Mouse (Mus musculus): ENCODE measurements around the gene Hopx.

Gene Hopx

GRCm38 (mm10) chr5:77114817-77115731, at the start of gene Hopx:
Gene Hopx (minus strand): TSS chr5:77115121.
- DNase-seq (ENCODE audit: low spot score in 2 of 2) = peak; percentile 64 to 73

- no peak for DNase-seq (ENCODE audit: low spot score in 2 of 2)
Measured at GRCm38 (mm10) chr5:77163597-77163996, 48.7 kb upstream of the Hopx start.

DNA sequence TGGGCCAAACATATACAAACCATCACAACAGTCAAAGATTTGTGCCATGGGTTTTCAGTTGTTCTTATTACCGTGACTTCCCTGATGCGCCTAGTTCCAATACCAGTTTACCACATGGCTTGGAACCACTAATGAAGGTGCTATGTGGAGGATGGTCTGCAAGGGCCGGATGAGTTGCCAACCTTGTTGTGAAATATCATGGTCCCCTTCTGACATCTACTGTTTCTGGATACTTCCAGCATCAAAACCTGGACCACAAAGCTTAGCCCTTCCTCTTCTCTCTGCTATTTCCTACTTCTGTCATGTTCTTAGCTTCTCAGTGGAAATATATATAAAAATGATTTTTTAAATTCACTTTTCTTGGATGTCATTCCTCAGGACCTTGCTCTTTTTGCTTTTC, 47.6 kb upstream of the Hopx start:
- DNase-seq (ENCODE audit: low spot score in 2 of 2) = no peak

DNA sequence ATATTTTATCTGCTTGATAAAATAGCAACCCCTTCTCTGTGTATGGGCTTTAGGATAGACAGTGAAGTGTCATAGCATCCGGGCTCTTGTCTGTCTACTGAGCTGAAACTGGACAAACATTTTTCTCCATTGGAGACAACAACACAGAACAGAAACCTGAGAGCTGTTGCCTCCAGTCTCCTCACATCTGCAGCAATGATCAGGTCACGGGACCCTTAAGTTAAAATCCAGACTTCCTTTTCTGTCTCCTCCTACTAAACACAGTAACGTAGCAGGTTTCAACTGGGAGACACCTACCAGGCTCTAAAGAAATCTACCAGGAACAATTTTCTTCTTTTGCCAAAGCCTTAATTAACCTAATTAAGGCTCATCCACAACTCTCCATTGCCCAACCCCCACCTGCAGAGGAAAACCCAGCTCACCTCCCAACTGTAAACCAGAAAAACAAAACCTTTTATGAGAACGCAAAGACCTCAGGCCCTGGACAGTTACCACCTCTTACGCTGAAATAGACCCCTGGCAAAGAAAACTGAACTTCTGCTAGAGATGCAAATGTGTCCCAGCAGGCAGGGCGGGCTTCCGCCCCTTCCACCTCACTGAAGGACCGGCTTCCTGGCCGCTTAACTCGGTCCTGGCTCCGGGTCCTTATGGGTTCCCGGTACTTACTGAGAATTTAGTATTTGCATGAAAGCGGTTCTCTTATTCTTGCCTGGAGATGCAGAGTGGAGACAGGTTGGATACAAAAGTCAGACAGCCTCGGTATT, 43.0 kb upstream of the Hopx start:
- DNase-seq (ENCODE audit: low spot score in 2 of 2) = no peak

DNA sequence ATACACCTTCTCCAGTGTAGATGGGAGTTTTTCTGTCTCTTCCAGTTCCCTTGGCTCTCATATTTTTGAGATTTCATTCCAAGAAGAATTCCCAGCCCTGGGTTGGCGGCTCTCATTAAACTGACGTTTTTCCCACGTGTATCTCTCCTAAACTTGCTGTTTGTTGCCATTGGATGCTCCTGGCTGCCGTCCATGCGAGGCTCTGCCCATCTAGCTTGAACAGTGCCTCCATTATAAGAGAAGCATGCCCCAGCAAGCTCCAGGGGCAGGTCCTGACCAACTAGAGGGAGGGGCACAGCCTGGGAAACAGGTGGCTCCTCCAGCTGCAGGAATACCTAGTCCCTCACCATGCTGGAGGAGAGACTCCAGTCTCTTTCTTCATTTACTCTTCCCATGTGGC, 42.0 kb upstream of the Hopx start:
- DNase-seq (ENCODE audit: low spot score in 2 of 2) = no peak

DNA sequence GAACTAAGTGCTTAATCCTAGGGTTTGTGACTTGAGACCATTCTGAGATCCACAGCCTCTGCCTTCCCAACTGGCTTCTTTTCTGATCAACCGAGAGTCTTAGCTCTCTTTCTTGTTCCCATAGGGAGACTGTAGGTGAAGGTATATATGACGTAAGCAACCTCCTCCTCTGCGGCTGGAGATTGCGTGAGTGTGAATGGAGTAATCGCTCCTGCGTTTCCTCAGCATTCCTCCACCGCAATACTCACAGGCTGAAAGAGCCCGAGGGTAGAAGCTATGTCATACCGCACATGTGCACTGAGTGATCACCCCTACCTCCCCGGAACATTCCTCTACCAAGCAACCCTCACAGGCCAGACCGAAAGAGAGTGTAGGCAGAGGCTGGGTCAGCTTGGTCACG, 40.6 kb upstream of the Hopx start:
- no peak for DNase-seq (ENCODE audit: low spot score in 2 of 2)

- DNase-seq (ENCODE audit: low spot score in 2 of 2) = no peak
Measured at GRCm38 (mm10) chr5:77154812-77155211, 39.9 kb upstream of the Hopx start.

GRCm38 (mm10) chr5:77151738-77152137, 36.8 kb upstream of the Hopx start:
- DNase-seq (ENCODE audit: low spot score in 2 of 2) = no peak

DNA sequence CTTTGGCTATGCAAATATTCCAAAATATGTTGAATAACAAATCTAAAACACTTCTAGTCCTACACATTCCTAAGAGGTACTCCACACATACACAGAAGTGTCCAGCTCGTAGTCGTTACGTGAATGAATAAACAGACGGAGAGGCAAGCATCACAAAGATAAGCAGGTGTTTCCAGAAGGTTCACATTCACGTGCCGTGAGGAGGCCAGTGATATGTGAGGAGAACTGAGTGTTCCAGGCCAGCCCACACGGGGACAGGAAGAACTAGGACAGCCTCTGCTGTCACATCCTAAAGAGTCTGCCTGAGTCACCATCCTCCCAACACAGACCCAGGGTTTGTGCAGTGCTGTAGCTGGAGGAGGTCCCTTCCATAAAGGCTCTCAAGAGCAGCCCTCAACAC, 36.2 kb upstream of the Hopx start:
- DNase-seq (ENCODE audit: low spot score in 2 of 2) = no peak

GRCm38 (mm10) chr5:77148021-77148621, 33.2 kb upstream of the Hopx start:
- no peak for DNase-seq (ENCODE audit: low spot score in 2 of 2)

GRCm38 (mm10) chr5:77146459-77147170, 31.7 kb upstream of the Hopx start:
- DNase-seq (ENCODE audit: low spot score in 2 of 2) = no peak

GRCm38 (mm10) chr5:77144647-77145046, 29.7 kb upstream of the Hopx start:
- no peak for DNase-seq (ENCODE audit: low spot score in 2 of 2)

- DNase-seq (ENCODE audit: low spot score in 2 of 2) = no peak
Measured at GRCm38 (mm10) chr5:77143076-77143475, 28.2 kb upstream of the Hopx start.

DNA sequence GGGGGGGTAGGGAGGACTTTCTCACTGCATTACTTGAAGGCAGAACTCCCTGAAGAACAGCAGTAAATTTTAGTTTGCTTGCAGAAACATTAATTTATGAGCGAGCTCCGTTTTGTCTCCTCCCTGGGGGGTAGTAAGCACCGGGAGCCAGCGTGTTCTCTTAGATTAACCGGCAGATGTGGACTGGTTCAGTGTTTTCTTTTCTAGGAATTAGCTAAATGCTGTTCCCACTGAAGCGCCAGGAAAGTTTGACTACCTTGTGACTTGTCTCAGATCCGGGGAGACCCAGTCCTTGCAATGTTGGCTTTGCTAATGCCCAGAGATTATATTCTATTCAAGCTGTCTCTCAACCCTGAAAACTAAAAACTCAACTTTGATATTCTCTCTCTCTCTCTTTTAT, 26.4 kb upstream of the Hopx start:
- no peak for DNase-seq (ENCODE audit: low spot score in 2 of 2)

- no peak for DNase-seq (ENCODE audit: low spot score in 2 of 2)
Measured at GRCm38 (mm10) chr5:77140861-77141260, 25.9 kb upstream of the Hopx start.

- DNase-seq (ENCODE audit: low spot score in 2 of 2) = no peak
Measured at GRCm38 (mm10) chr5:77140108-77140507, 25.2 kb upstream of the Hopx start.

DNA sequence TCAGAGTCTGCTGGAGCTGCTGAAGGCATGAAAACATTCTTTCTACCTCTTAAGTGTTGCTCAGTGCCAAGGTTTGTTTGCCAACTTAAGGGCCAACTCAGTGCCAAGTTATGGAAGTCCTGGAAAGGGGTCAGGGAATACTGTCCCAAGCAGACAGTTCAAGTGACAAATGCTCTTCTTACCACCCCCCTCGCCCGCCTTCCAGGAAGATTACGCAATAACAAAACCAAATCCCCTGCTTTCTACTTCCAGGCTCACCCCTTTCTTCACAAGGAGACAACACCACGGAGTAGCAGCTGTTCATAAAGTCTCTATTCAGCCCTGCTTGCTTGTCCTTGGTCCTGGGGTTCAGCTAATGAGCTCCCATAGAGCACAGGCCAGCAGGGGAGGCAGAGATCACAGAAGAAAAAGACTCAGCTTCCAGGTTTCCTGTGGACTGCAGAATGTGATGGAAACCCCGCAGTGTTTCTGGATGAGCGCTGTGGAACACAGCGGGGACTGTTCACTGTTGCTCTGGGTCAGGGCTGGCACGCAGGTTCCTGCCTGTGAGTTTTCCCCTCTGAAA, 22.9 kb upstream of the Hopx start:
- peak in 1 of 2 experiments; percentile 30 for DNase-seq (ENCODE audit: low spot score in 2 of 2)

DNA sequence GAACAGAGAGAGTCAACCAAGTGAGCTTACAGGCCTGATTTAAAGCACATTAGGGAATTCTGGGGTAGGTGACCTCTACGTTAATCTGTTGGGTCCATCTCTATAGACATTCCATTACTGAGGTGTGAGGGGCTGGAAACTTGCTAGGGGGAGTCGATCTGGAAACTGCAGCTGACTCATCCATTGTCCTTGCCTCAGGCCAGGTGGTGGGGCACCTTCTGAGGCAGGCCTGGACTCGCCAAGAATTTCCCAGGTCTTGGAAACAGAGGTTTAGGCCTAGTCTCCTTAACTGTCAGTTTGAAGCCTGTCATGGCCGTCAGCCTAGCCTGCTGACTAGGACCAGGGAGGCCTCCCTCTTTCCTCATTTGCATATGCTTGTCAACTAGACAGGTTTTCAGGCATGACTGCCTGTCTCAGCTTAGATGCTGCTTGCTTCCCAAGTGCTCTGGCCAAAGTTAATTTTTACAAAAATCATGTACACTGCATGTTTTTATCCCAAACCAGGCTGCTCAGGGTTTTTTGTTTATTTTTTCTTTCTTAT, 21.8 kb upstream of the Hopx start:
- no peak for DNase-seq (ENCODE audit: low spot score in 2 of 2)

DNA sequence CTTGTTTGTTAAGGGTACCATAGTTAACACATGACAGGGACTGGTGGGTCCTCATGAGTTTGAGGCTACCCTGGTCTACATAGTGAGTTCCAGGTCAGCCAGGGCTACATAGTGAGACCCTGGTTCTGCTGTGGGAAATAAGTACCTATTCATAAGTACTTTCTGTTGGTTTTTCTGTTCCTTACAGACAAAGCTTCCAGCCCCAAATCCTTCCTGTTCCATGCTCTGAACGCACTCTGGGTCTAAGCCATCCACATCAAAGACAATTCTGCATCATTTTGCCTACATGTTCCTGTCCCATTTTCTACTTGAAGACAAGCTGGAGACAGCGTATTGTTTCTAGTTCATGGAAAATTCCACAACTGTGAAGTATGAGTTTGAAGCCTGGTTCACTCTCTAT, 20.0 kb upstream of the Hopx start:
- no peak for DNase-seq (ENCODE audit: low spot score in 2 of 2)

DNA sequence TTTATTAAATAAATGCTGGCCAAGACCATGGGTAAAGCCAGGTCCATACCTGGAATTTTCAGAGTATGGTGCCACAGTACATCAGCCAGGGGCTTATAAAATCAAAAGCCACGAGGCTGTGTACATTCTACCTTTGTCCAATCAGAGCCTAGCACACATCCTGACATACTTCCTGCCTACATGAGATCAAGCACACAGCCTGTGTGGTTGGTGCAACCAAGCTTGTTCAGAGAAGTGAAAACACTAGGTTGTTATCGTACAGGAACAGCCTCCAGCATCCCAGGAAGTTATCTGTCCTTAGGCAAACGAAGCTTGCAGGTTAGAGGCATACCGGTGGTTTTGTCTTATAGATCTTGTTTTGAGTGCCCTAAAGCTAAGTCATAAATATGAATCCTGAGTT, 19.5 kb upstream of the Hopx start:
- no peak for DNase-seq (ENCODE audit: low spot score in 2 of 2)

GRCm38 (mm10) chr5:77133960-77134359, 19.0 kb upstream of the Hopx start:
- no peak for DNase-seq (ENCODE audit: low spot score in 2 of 2)
